Mouse (Mus musculus): ENCODE results near the gene Olfr355.

The Olfr355 gene

GRCm38 (mm10) chr2:36928797-36929196 is at the start of gene Olfr355:
Olfr355 (minus strand) TSS chr2:36928897.
- no peak for DNase-seq (ENCODE audit: low read depth, low spot score)

GRCm38 (mm10) chr2:36936821-36937220 is 8.1 kb upstream of the Olfr355 start, which contains the start of gene Olfr356:
Olfr356 (plus strand) TSS chr2:36937121.
- no peak for DNase-seq (ENCODE audit: low read depth, low spot score)

- no peak for DNase-seq (ENCODE audit: low read depth, low spot score)
Observed at GRCm38 (mm10) chr2:36905380-36905779, 23.3 kb downstream of the Olfr355 start, which contains the start of gene Olfr354. Olfr354 (plus strand) TSS chr2:36905680.

- no peak for DNase-seq (ENCODE audit: low read depth, low spot score)
Observed at GRCm38 (mm10) chr2:36897114-36897513, 31.6 kb downstream of the Olfr355 start.

- no peak for DNase-seq (ENCODE audit: low read depth, low spot score)
Observed at GRCm38 (mm10) chr2:36892836-36893235, 35.9 kb downstream of the Olfr355 start, which contains the start of gene Olfr353. Olfr353 (minus strand) TSS chr2:36892936.

Data from A20 (cell line).